Mouse (Mus musculus) megakaryocyte, embryonic 14.5 days (primary cell): ENCODE measurements around the gene S100a16.

ENCODE experiments used
- FLI1 ChIP-seq: IDR thresholded peaks from 2 replicates; pipeline ENCODE4 v1.6.1; 2012; ENCODE audit warnings: low read length, inconsistent platforms, mixed read lengths
- GATA1 ChIP-seq: IDR thresholded peaks from 3 replicates; pipeline ENCODE4 v1.6.1; 2012; ENCODE audit warnings: mixed read lengths, low read length, inconsistent platforms, borderline replicate concordance

DNA sequence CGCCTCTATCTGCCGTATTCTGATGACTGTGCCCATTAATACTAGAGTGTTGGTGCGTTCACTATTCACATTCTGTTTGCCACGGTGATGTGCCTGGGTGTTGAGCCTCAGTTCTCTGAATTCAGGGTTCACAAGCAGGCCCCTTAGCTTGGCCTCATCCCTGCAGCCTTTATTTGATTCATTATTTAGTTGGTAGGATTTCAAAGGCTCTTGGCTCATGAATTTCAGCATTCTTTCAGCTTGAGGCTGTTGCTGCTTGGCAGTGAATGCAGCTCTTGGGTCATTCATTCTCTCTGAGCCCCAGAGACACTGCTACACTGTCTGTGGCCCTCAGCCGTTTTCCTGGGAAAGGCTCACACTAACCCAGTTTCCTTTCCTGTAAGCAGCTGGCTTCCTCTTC, 18.9 kb downstream of the S100a16 start:
- no peak for TF ChIP-seq GATA1
- TF ChIP-seq FLI1 = no peak
